Mouse (Mus musculus) intestine, embryonic 14.5 days (tissue): Measurements from ENCODE around the gene Agbl4. TPM values are rescaled to one million over a fixed set of nuclear protein-coding genes. Genes with fewer than 3 reads are reported as not detected.
A peak's percentile ranks its signal among the peaks of the same experiment; 100 is the strongest.

Experiments
- ATAC-seq: fragments of 200-750 bp; cut with Nextera tagmentation; replicated peaks from 2 replicates; pipeline ENCODE4 v1.8.0; 2017; ENCODE audit warnings: low read depth, moderate number of reproducible peaks, moderate TSS enrichment, moderate library complexity; ENCODE audit not compliant: low FRiP score, low TSS enrichment
- DNase-seq: peaks from one replicate; pipeline ENCODE4 v3.0.0-alpha.2; 2018; ENCODE audit warnings: low spot score
- H3K27ac ChIP-seq: fragments of 300-500 bp; sonication (generic); 2 replicates; pipeline ENCODE4 v1.5.1; 2014; ENCODE audit warnings: low read depth, mild to moderate bottlenecking, control low read depth
- H3K27me3 ChIP-seq: fragments of 300-500 bp; sonication (generic); replicated peaks from 2 replicates; pipeline ENCODE4 v1.6.1; 2014; ENCODE audit warnings: low read length, control low read depth; ENCODE audit not compliant: control insufficient read depth, insufficient read depth
- H3K36me3 ChIP-seq: fragments of 300-500 bp; sonication (generic); 2 replicates; pipeline ENCODE4 v1.6.1; 2014; ENCODE audit warnings: low read length, control low read depth; ENCODE audit not compliant: control insufficient read depth, insufficient read depth
- H3K4me1 ChIP-seq: fragments of 300-500 bp; sonication (generic); replicated peaks from 2 replicates; pipeline ENCODE4 v1.6.1; 2014; ENCODE audit warnings: low read length, control low read depth, mixed read lengths; ENCODE audit not compliant: control insufficient read depth, insufficient read depth
- H3K4me2 ChIP-seq: fragments of 300-500 bp; sonication (generic); 2 replicates; pipeline ENCODE4 v1.6.1; 2014; ENCODE audit warnings: low read length
- H3K4me3 ChIP-seq: fragments of 300-500 bp; sonication (generic); 2 replicates; pipeline ENCODE4 v1.5.1; 2014; ENCODE audit warnings: low read depth, low read length, control low read depth, mixed read lengths
- H3K9ac ChIP-seq: fragments of 300-500 bp; sonication (generic); 2 replicates; pipeline ENCODE4 v1.6.1; 2014; ENCODE audit warnings: mild to moderate bottlenecking, low read length
- H3K9me3 ChIP-seq: fragments of 300-500 bp; sonication (generic); 2 replicates; pipeline ENCODE4 v1.6.1; 2016; ENCODE audit warnings: low read length, control low read depth; ENCODE audit not compliant: control insufficient read depth
- WGBS: fragments of 180-500 bp; shearing (Covaris S2); extraction: QIAGEN DNeasy Blood & Tissue Kit; methylation state at CpG from one replicate; pipeline ENCODE4 v1.1.7; 2014; 5-methylcytosine and 5-hydroxymethylcytosine counted together
- polyA plus RNA-seq: library from polyadenylated mRNA; unstranded; fragments of >200 nt; fragmentation: Nextera tagmentation; extraction: Ambion mirVana; gene quantifications from 2 replicates; pipeline ENCODE4 v1.2.1, GENCODE M21; 2014

The Agbl4 gene
- polyA plus RNA-seq, 1 experiment from 2014 or later: 0.39 TPM

DNA sequence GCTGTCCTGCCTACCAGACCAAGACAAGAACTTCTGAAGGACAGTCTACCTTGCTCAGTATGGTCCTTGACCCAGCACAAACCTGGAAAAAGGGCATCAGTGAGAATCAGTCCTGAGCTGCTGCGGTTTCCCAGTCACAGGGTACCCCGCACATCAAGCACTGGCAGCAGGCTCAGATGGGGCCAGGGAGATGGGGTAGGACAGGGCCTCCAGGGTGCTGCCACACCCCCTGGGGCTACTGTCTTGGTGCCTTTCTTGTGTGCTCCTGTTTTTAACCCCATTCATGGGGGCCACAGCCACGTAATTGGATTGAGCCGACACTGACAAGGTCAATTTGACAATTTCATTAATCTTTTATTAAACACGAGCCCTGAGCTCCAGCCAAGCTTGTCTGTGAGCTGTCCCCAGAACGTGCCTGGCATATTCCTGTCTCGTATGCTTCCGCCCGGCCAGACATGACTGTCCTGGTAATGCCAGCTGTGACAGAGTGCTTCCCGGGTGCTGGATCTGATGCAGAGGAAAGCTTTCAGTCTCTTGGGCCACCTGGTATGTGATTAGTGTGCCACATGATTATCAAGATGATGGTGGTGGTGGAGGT lies 1078.0 kb downstream of the Agbl4 start:
- H3K36me3 ChIP-seq: no peaks in the 10 kb centered on the region
- no peak for ATAC-seq
- no peaks in the 10 kb centered on the region for H3K4me1 ChIP-seq
- H3K27ac ChIP-seq: no peak overlapping the region
- H3K9ac ChIP-seq: no peak overlapping the region
- H3K9me3 ChIP-seq: no peaks in the 10 kb centered on the region
- H3K27me3 ChIP-seq: no peaks in the 10 kb centered on the region
- DNase-seq: no peak
- no peak overlapping the region for H3K4me2 ChIP-seq
- WGBS: 76% methylated on average over 10 of the region's 10 CpGs
- no peak overlapping the region for H3K4me3 ChIP-seq

DNA sequence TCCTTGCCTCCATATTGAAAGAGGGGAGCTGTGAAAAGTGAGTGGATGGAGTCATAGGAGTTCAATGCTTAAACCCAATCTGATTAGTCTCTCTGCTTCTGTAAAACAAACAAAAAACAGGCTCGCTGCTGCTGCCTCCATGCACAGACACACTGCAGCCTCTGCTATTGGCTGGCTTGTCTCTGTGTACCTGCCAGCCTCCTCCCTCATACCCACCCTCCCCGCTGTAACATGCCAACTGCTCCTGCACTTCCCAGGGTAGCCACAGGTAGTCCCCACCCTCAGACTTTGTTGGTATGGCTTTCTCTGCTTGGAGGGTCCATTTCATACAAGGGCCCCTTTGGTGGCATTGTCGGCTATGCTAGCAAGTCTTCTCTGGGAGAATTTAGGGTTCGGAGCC lies 1080.0 kb downstream of the Agbl4 start:
- DNase-seq: no peak
- Histone ChIP-seq H3K9me3 (no peaks in the 10 kb centered on the region), H3K27ac (no peak overlapping the region), H3K4me2 (no peak overlapping the region), H3K27me3 (no peaks in the 10 kb centered on the region), H3K36me3 (no peaks in the 10 kb centered on the region), H3K4me1 (no peaks in the 10 kb centered on the region), H3K4me3 (no peak overlapping the region), H3K9ac (no peak overlapping the region)
- WGBS: 46% methylated on average over 4 of the region's 4 CpGs
- no peak for ATAC-seq

DNA sequence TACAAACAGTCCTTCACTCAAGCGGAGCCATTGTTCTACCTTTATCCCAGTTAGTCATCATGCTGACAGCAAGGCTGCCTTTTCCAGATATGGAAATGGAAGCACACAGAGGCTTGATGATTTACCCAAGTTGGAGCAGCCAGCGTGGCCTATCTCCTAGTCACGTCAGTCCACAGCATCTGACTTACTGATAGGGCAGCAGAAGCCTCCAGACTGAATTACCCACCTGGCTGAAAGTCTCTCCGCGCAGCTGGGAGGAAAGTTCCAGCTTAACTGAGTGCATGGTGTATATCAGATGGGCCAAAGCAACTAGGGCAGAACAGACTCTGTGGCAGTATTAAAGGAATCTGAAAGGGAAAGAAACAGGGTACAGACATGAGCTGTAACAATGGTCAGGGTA lies 1086.0 kb downstream of the Agbl4 start:
- no peak overlapping the region for H3K27ac ChIP-seq
- no peaks in the 10 kb centered on the region; the same call in 1 of the 2 replicates for H3K4me1 ChIP-seq
- no peak overlapping the region for H3K9ac ChIP-seq
- H3K27me3 ChIP-seq: no peaks in the 10 kb centered on the region
- H3K36me3 ChIP-seq: no peaks in the 10 kb centered on the region
- no peak overlapping the region for H3K4me3 ChIP-seq
- no peaks in the 10 kb centered on the region for H3K9me3 ChIP-seq
- no peak for ATAC-seq
- no peak for DNase-seq
- WGBS: 71% methylated on average over 5 of the region's 5 CpGs
- no peak overlapping the region for H3K4me2 ChIP-seq

DNA sequence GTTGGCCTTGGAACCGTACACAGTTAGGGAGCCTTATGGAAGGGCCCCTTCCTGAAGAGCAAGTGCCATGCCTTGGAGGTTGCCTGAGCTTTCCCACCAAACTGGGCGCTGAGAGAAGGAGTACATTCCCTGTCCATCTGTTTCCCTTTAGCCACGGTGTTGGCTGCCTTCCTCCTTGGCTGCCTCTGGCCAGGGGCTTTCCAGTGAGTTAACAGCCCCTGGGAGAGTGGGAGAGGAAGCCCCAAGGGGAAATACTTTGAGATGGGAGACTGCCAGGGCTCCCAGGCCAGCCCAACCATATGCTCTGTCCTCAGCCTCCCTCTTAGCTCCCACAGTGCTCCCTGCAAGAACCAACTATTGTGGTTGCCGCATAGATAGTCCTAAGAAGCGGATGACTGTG lies 1087.7 kb downstream of the Agbl4 start:
- ATAC-seq: no peak
- Histone ChIP-seq H3K27ac (no peak overlapping the region), H3K4me3 (no peak overlapping the region), H3K9ac (no peak overlapping the region), H3K4me1 (no peaks in the 10 kb centered on the region; the same call in 1 of the 2 replicates), H3K4me2 (no peak overlapping the region), H3K36me3 (no peaks in the 10 kb centered on the region), H3K27me3 (no peaks in the 10 kb centered on the region), H3K9me3 (no peaks in the 10 kb centered on the region)
- DNase-seq: no peak
- 68% methylated on average over 5 of the region's 5 CpGs for WGBS

DNA sequence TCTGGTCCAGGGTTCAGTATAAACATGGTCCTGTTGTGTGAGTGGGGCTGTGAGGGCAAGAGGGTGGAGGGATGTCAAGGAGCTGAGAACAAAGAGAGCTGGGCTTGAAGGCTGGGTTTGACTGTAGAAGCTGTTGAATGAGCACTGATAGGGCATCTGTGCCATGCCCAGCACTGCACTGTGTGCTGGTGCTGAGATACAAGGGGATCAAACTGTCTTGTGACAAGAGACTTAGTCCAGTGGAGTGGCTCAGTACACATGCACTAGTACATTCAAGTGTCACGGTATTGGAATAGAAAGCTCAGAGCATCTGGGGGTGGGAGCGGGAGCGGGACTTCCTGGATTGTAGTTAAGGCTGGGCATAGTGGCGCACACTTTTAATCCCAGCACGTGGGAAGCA lies 1088.7 kb downstream of the Agbl4 start:
- no peak overlapping the region for H3K9ac ChIP-seq
- H3K4me1 ChIP-seq: no peaks in the 10 kb centered on the region; the same call in 1 of the 2 replicates
- no peaks in the 10 kb centered on the region for H3K36me3 ChIP-seq
- H3K27me3 ChIP-seq: no peaks in the 10 kb centered on the region
- H3K4me2 ChIP-seq: no peak overlapping the region
- ATAC-seq (no peak), DNase-seq (no peak)
- no peaks in the 10 kb centered on the region for H3K9me3 ChIP-seq
- no peak overlapping the region for H3K4me3 ChIP-seq
- WGBS: 56% methylated on average over 5 of the region's 5 CpGs
- no peak overlapping the region for H3K27ac ChIP-seq

DNA sequence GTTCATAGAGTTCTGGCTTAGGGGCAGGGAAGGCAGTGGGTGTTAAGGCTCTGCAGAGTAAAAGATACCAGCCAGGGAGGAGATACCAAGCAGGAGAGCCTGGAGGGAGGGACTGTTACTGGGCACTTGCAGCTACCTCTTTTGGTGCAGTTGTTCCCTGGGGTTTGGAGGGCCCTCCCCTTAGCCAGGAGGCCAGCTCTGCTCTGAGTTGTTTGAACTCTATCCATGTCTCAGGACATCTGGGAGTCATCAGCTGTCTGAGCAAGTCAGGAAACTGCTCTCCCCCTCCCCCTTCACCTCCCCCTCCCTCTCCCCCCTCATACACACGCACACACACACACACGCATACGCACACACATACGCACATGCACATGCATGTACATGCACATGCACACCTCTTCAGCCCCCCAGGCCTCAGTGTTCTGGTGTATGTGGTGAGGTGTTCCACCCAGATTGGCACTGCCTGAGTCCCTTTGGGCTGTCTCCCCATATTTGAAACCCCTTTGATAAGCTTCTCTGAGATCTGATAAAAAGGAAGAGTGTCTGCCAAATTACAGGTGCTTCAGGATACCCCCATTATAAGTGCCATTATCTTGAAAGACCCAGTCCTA lies 1089.9 kb downstream of the Agbl4 start:
- DNase-seq (no peak), ATAC-seq (no peak)
- no peak overlapping the region for H3K27ac ChIP-seq
- no peak overlapping the region for H3K4me2 ChIP-seq
- no peak overlapping the region for H3K9ac ChIP-seq
- H3K4me3 ChIP-seq: no peak overlapping the region
- no peaks in the 10 kb centered on the region for H3K27me3 ChIP-seq
- H3K36me3 ChIP-seq: no peaks in the 10 kb centered on the region
- 58% methylated on average over 4 of the region's 4 CpGs for WGBS
- no peaks in the 10 kb centered on the region for H3K9me3 ChIP-seq
- H3K4me1 ChIP-seq: no peaks in the 10 kb centered on the region; the same call in 1 of the 2 replicates

DNA sequence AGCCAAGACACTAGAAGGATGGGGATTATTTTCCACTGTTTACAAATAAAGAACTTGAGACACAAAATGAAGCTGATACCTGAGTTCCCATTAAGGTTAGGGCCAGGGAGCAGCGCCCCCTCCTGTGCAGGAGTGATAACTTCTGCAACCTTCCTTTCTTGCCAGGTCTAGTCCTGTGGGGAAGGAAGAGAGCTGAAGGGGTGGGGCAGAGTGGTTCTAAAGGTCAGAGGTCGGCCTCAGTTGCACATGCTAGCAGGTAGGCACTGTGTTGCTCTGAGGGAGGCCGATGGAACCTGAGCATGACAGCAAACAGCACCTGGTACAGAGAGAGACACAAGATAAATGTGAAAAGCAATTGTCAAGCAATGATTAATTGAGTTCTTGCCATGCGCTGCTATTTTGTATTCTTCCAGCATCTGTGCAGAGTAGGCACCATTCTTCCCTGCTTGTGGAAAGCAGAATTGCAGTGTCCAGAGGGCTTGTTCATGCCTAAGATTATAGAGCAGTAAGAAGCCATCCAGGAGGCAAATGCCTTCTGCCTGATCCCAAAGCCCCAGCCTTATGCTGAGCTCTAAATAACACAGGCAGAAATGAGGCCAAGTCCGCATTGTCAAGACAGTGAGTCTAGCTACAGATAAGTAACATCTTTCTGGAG lies 1096.4 kb downstream of the Agbl4 start:
- ATAC-seq (no peak), DNase-seq (no peak)
- no peaks in the 10 kb centered on the region for H3K4me1 ChIP-seq
- no peak overlapping the region for H3K4me3 ChIP-seq
- no peak overlapping the region for H3K27ac ChIP-seq
- no peaks in the 10 kb centered on the region for H3K9me3 ChIP-seq
- H3K27me3 ChIP-seq: no peaks in the 10 kb centered on the region
- no peaks in the 10 kb centered on the region for H3K36me3 ChIP-seq
- H3K4me2 ChIP-seq: no peak overlapping the region
- 51% methylated on average over 5 of the region's 5 CpGs for WGBS
- no peak overlapping the region for H3K9ac ChIP-seq

DNA sequence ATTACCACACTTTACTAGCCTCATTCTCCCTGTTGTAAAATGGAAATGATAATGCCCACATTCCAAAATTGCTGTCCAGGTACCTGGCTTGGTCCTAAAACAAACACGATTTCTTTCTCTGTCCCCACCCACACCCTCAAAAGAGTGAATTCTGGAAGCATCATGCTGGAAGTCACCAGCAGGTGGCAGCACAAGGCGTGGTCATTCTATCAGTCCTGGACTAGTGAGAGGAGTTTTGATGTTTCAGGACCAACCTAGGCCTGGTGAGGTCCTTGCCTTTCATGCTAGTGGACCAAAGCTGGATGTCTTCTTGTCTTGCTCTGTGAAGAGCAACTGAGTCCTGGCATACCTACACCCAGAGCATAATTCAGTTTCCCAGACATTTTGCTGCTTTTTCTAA lies 1098.5 kb downstream of the Agbl4 start:
- Histone ChIP-seq H3K4me1 (no peaks in the 10 kb centered on the region), H3K9ac (no peak overlapping the region), H3K27me3 (no peaks in the 10 kb centered on the region), H3K9me3 (no peaks in the 10 kb centered on the region), H3K4me2 (no peak overlapping the region), H3K4me3 (no peak overlapping the region), H3K27ac (no peak overlapping the region), H3K36me3 (no peaks in the 10 kb centered on the region)
- 2% methylated on average over 2 of the region's 2 CpGs for WGBS
- DNase-seq: peak; percentile 83
- ATAC-seq: peak; percentile 52; the same call in 1 of the 2 replicates

DNA sequence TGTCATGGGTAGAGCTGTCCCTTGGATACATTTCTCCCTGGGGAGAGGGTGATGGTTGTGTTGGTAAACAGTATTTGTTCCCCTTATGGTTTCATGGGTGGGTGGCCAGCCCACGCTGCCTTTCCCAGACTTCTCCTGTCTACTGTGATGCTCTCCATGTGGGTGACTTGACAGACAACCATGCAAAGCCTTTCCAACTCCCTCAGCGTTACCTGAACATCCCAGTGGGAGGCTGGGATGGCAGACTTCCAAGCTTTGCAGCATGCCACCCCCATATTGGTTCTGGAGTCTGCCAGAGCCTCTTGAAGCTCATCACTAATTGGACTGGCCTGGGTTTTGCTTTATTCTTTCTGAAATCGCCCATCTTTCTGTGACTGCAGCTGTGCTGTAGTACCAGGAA lies 1101.3 kb downstream of the Agbl4 start:
- H3K4me1 ChIP-seq: no peaks in the 10 kb centered on the region
- no peak overlapping the region for H3K9ac ChIP-seq
- H3K4me3 ChIP-seq: no peak overlapping the region
- no peaks in the 10 kb centered on the region for H3K36me3 ChIP-seq
- no peak for DNase-seq
- ATAC-seq: no peak
- H3K9me3 ChIP-seq: no peaks in the 10 kb centered on the region
- H3K27ac ChIP-seq: no peak overlapping the region
- H3K4me2 ChIP-seq: no peak overlapping the region
- WGBS: 65% methylated on average over 3 of the region's 3 CpGs
- H3K27me3 ChIP-seq: no peaks in the 10 kb centered on the region
